Mouse (Mus musculus) CH12.LX (cell line): ENCODE measurements at regions not wholly inside any gene's neighbourhood (a gene's known extent, or its start where the extent isn't known, plus 50 kb on each side); places are given as distances from the start of the nearest gene placed in this dataset.
A peak's percentile ranks its signal among the peaks of the same experiment; 100 is the strongest.
"Not testable (repeated sequence)": the region's sequence is repeated elsewhere in the genome, so short reads cannot be mapped to it uniquely, and the experiment has no call there.

Experiments used
- DNase-seq: peaks from one replicate; pipeline ENCODE4 v3.0.0-alpha.2; 2013; ENCODE audit errors: extremely low read depth
- H3K27ac ChIP-seq: 2 replicates; pipeline ENCODE4 v1.5.1; 2012; ENCODE audit warnings: low read depth, mild to moderate bottlenecking, control low read depth, moderate library complexity; ENCODE audit not compliant: insufficient read depth
- H3K27me3 ChIP-seq: replicated peaks from 2 replicates; pipeline ENCODE3; 2012; ENCODE audit warnings: inconsistent platforms
- H3K36me3 ChIP-seq, 2 experiments: replicated peaks in 1 of 2; 2 replicates each; pipeline versions ENCODE3 to v1.6.1; 2012; ENCODE audit warnings: inconsistent platforms in 1 of 2, low read length in 1 of 2, mild to moderate bottlenecking in 1 of 2, mixed read lengths in 1 of 2, moderate library complexity in 1 of 2; ENCODE audit not compliant: control insufficient read depth in 1 of 2, insufficient read depth in 1 of 2
- H3K4me1 ChIP-seq, 2 experiments: 2 replicates each; pipeline ENCODE4 v1.6.1; 2012; ENCODE audit warnings: inconsistent platforms in 1 of 2, moderate library complexity in 1 of 2; ENCODE audit not compliant: insufficient read depth in 2 of 2, control insufficient read depth in 1 of 2
- H3K4me2 ChIP-seq: 2 replicates; pipeline ENCODE4 v1.6.1; 2012; ENCODE audit warnings: low read depth, mild to moderate bottlenecking, control low read depth; ENCODE audit not compliant: poor library complexity, insufficient read depth, severe bottlenecking
- H3K4me3 ChIP-seq, 3 experiments: fragments of 150-350 bp in 1 of 3; sonication (generic) in 1 of 3; replicated peaks in 1 of 3; 2 replicates each; pipeline versions ENCODE3 to v1.5.1; 2011 to 2012; ENCODE audit warnings: low read depth in 2 of 3, low read length in 2 of 3, mild to moderate bottlenecking in 2 of 3, moderate library complexity in 2 of 3, control low read depth in 1 of 3, improper control_type of control experiment in 1 of 3, inconsistent platforms in 1 of 3, mixed read lengths in 1 of 3; ENCODE audit not compliant: poor library complexity in 1 of 3
- H3K79me2 ChIP-seq: replicated peaks from 2 replicates; pipeline ENCODE4 v1.6.1; 2012; ENCODE audit warnings: mild to moderate bottlenecking, moderate library complexity; ENCODE audit not compliant: control insufficient read depth, poor library complexity, insufficient read depth, severe bottlenecking; ENCODE audit errors: extremely low read depth
- H3K9ac ChIP-seq: 2 replicates; pipeline ENCODE4 v1.6.1; 2012; ENCODE audit warnings: low read depth, mild to moderate bottlenecking, control low read depth, moderate library complexity; ENCODE audit not compliant: insufficient read depth
- H3K9me3 ChIP-seq: replicated peaks from 2 replicates; pipeline ENCODE3; 2012; ENCODE audit warnings: low read length, inconsistent platforms, mixed read lengths
- EP300 ChIP-seq: IDR thresholded peaks from 2 replicates; pipeline ENCODE4 v1.6.1; 2011; ENCODE audit warnings: low read length, improper control_type of control experiment
- IRF4 ChIP-seq: IDR thresholded peaks from 2 replicates; pipeline ENCODE4 v1.6.1; 2014; ENCODE audit warnings: low read depth, mild to moderate bottlenecking, inconsistent platforms, low read length, improper control_type of control experiment
- JUND ChIP-seq: conservative IDR thresholded peaks from 2 replicates; pipeline ENCODE4 v1.6.1; 2011; ENCODE audit warnings: low read depth, low read length, improper control_type of control experiment
- dilution Hi-C: fragments of 300-500 bp; cut with MboI; formaldehyde crosslinking; loops from 2 replicates; pipeline ENCODE4 v1.14.3; 2020; ENCODE audit warnings: low sequenced_read_pairs; ENCODE audit not compliant: extremely low pct_unique_long_range_greater_than_20kb, extremely low pct_ligation_motif_present
- in situ Hi-C: fragments of 300-500 bp; cut with MboI; formaldehyde crosslinking; loops from 3 replicates; pipeline ENCODE4 v1.14.3; 2019; ENCODE audit warnings: low sequenced_read_pairs, low pct_ligation_motif_present, low pct_unique_long_range_greater_than_20kb, mixed read lengths

GRCm38 (mm10) chr1:166576651-166577050 is 70.8 kb downstream of the Gm4847 start:
- H3K27ac ChIP-seq, in situ Hi-C loops, H3K27me3 ChIP-seq, H3K4me1 ChIP-seq, H3K79me2 ChIP-seq, H3K9ac ChIP-seq, H3K4me2 ChIP-seq, H3K36me3 ChIP-seq, H3K4me3 ChIP-seq, DNase-seq, H3K9me3 ChIP-seq, dilution Hi-C loops: not testable (repeated sequence)

DNA sequence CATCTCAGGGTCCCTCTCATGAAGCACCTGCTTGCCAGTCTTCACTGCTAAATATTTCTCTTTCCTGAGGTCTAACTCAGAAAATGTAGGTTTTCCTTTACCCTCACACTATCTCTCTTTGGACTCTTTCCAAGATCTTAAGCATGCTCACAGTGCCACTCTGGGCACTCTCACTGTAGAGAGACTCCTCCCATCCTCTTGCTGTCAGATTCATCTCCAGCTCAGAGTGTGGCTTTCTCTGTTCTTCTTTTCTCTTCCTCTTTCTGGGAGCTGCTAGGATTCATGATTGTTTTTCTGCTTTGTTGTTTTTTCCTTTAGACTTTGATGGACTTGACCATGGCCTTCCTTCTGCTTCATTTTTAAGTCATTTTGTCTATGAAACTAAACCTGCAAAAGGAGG is 74.4 kb upstream of the Gm4846 start:
- Histone ChIP-seq H3K4me2 (no peak overlapping the region), H3K79me2 (no peaks in the 10 kb centered on the region), H3K9ac (no peak overlapping the region), H3K4me1 (0 out of 4 replicates have a peak, but pooled peaks cover 0 to 4% of the 10 kb centered on the region in 2 experiments), H3K4me3 (no peak overlapping the region), H3K27ac (no peak overlapping the region), H3K9me3 (peaks cover 2% of the 10 kb centered on the region), H3K27me3 (no peaks in the 10 kb centered on the region), H3K36me3 (no peaks in the 10 kb centered on the region)
- peak; percentile 37 for DNase-seq
- dilution Hi-C loops: no loop called here
- in situ Hi-C loops: no loop called here
- TF ChIP-seq EP300: peak; percentile 54
- TF ChIP-seq IRF4: 0 out of 2 replicates have a peak, but pooled peaks have one; percentile 10
- TF ChIP-seq JUND: no peak
